Mouse (Mus musculus): ENCODE results near the gene Ccl25. TPM values are rescaled to one million over a fixed set of nuclear protein-coding genes. Genes with fewer than 3 reads are reported as not detected.

The Ccl25 gene
- 10 to 100 TPM in 1 of 2 experiments, 1 to 10 TPM in 1; 9.7 to 11.6 TPM for polyA plus RNA-seq (2017; shearing (Covaris generic))

GRCm38 (mm10) chr8:4324983-4325750 is at the start of gene Ccl25, which contains the start of gene Elavl1:
Gene Ccl25, plus strand, starts transcription at chr8:4325210.
Gene Elavl1, minus strand, starts transcription at chr8:4325413.

GRCm38 (mm10) chr8:4275275-4276110 is 49.5 kb upstream of the Ccl25 start, which contains the start of gene Timm44:
Gene Timm44, minus strand, starts transcription at chr8:4275913.

Other genes with a start within 250 kb of the Ccl25 start
- under 1 TPM in 1 of 2 experiments, not detected in 1; 0.36 TPM for gene Cd209f, start 219.4 kb upstream of the Ccl25 start, polyA plus RNA-seq (2017; shearing (Covaris generic))
- gene Cd209g, start 191.1 kb upstream of the Ccl25 start, polyA plus RNA-seq (2017; shearing (Covaris generic)): under 1 TPM in 1 of 2 experiments, not detected in 1; 0.55 TPM
- 10 to 100 TPM; 12.9 to 14.8 TPM for gene Evi5l, start 158.6 kb upstream of the Ccl25 start, polyA plus RNA-seq (2017; shearing (Covaris generic))
- gene Prr36, start 107.8 kb upstream of the Ccl25 start, polyA plus RNA-seq (2017; shearing (Covaris generic)): under 1 TPM; 0.05 to 0.20 TPM
- under 1 TPM; 0.04 to 0.50 TPM for gene Lrrc8e, start 98.4 kb upstream of the Ccl25 start, polyA plus RNA-seq (2017; shearing (Covaris generic))
- gene Map2k7, start 86.5 kb upstream of the Ccl25 start, polyA plus RNA-seq (2017; shearing (Covaris generic)): 10 to 100 TPM; 61.6 to 75.3 TPM
- gene Gm49320, start 86.3 kb upstream of the Ccl25 start, polyA plus RNA-seq (2017; shearing (Covaris generic)): 1 to 10 TPM in 1 of 2 experiments, under 1 TPM in 1; 0.52 to 2.1 TPM
- gene Tgfbr3l, start 77.0 kb upstream of the Ccl25 start, polyA plus RNA-seq (2017; shearing (Covaris generic)): 1 to 10 TPM; 4.8 to 6.7 TPM
- 10 to 100 TPM; 27.7 to 30.0 TPM for gene Snapc2, start 72.1 kb upstream of the Ccl25 start, polyA plus RNA-seq (2017; shearing (Covaris generic))
- under 1 TPM; 0.57 to 0.76 TPM for gene Ctxn1, start 65.9 kb upstream of the Ccl25 start, polyA plus RNA-seq (2017; shearing (Covaris generic))
- 10 to 100 TPM; 43.6 to 50.8 TPM for gene Timm44, start 49.3 kb upstream of the Ccl25 start, polyA plus RNA-seq (2017; shearing (Covaris generic))
- 100 to 1,000 TPM; 177 to 203 TPM for gene Elavl1, start 203 bp downstream of the Ccl25 start, polyA plus RNA-seq (2017; shearing (Covaris generic))
- 10 to 100 TPM; 32.0 to 68.4 TPM for gene Cers4, start 167.8 kb downstream of the Ccl25 start, polyA plus RNA-seq (2017; shearing (Covaris generic))